In the genomic region with DNA sequence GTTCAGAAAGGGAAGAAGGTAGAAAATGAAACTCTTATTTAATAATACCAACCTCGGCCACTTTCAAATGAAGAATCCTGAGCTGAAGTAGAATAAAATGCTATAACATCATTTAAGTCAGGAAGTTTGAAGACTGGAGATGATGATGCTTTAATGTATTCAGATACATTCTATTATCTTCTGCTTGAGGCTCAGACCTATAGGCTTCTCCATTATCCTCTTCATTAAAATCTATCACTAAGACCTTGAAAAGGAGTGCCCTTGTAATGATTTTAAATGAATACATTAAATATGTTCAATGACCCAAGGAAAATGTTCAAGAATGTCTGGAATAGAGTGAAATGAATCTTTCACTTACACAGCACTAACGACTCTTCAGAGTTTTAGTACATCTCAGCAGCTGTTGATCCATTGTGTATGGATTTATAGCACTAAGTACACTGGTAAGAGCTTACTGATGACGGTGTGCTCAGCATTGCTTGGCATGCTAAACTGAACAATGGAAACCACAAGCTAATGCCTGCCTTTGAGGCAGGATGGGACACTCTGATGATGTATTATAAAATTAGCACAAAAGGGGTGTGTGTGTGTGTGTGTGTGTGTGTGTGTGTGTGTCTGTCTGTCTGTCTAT, we compare ENCODE assay signal across 23 mouse cellular contexts. TPM values are rescaled to one million over a fixed set of nuclear protein-coding genes. Genes with fewer than 3 reads are reported as not detected.
DNase-seq lines count a peak whose midpoint lies in the region; ATAC-seq and TF ChIP-seq lines count a peak whose summit lies in the region.
"Had no signal": no experiment of that assay in that cellular context is flagged by ENCODE, and none has a peak within 500 bp of the region (broad histone marks: within the 10 kb centered on the region; RNA-seq: fewer than 3 reads in every experiment).

No protein-coding gene starts in this region.

- no peak overlapping the region for H3K27ac ChIP-seq in hindbrain, embryonic 12.5 days
- H3K27ac ChIP-seq in hindbrain, postnatal 0 days: no peak overlapping the region
- H3K27ac ChIP-seq in neural tube, embryonic 13.5 days (replicated peaks): no peak overlapping the region
- H3K27ac ChIP-seq: heart, adult 2 months; heart, embryonic 15.5 days; kidney, postnatal 0 days; limb, embryonic 12.5 days; liver, embryonic 12.5 days had no signal

- no peak overlapping the region for H3K4me2 ChIP-seq in hindbrain, embryonic 12.5 days (replicated peaks)
- H3K4me2 ChIP-seq in hindbrain, postnatal 0 days (ENCODE audit: low read depth, low read length): no peak overlapping the region
- no peak overlapping the region for H3K4me2 ChIP-seq in neural tube, embryonic 13.5 days
- H3K4me2 ChIP-seq: heart, embryonic 15.5 days; limb, embryonic 12.5 days; liver, embryonic 12.5 days had no signal

- no peaks in the 10 kb centered on the region for H3K9me3 ChIP-seq in hindbrain, embryonic 12.5 days (replicated peaks)
- no peaks in the 10 kb centered on the region for H3K9me3 ChIP-seq in hindbrain, postnatal 0 days (ENCODE audit: low read length)
- H3K9me3 ChIP-seq in neural tube, embryonic 13.5 days: no peaks in the 10 kb centered on the region
- H3K9me3 ChIP-seq: heart, embryonic 15.5 days; limb, embryonic 12.5 days; liver, embryonic 12.5 days had no signal

- peak; percentile 28 for DNase-seq in embryo, embryonic 10 days (ENCODE audit: low spot score)
- no peak for DNase-seq in embryo, embryonic 9.5 days (ENCODE audit: extremely low spot score)
- no peak for DNase-seq in hindbrain, postnatal 0 days (ENCODE audit: low spot score)
- DNase-seq in Patski (ENCODE audit: low read depth, low spot score): no peak
- no peak for DNase-seq in spleen, adult 12 weeks (ENCODE audit: low spot score)
- DNase-seq in heart, postnatal 14 days: no peak
- DNase-seq: adrenal gland, postnatal 25 days; cerebellum, adult 11-12 months; cerebellum, postnatal 14 days; gastrocnemius, postnatal 14 days; heart, adult 2 months; lung, adult 2 months; right cerebral cortex, postnatal 14 days; thymus, postnatal 4 days had no signal

- intact Hi-C loops in heart, postnatal 14 days (cut with DNase I): no loop called here

- WGBS in hindbrain, embryonic 12.5 days: 50% methylated on average over 3 of the region's 3 CpGs
- 42% methylated on average over 3 of the region's 3 CpGs for WGBS in hindbrain, postnatal 0 days
- WGBS in neural tube, embryonic 13.5 days: 20% methylated on average over 3 of the region's 3 CpGs

- H3K4me1 ChIP-seq in hindbrain, embryonic 12.5 days: no peaks in the 10 kb centered on the region; the same call in 1 of the 2 replicates
- no peaks in the 10 kb centered on the region for H3K4me1 ChIP-seq in hindbrain, postnatal 0 days (ENCODE audit: insufficient read depth, low read length)
- H3K4me1 ChIP-seq in neural tube, embryonic 13.5 days (replicated peaks): 0 out of 2 replicates have a peak, but pooled peaks cover 3% of the 10 kb centered on the region
- H3K4me1 ChIP-seq: heart, embryonic 15.5 days; limb, embryonic 12.5 days; liver, embryonic 12.5 days had no signal

- CTCF ChIA-PET in Patski (lab: Charles Lee): interaction anchor here (1.1 kb wide), 1 partner anchor 16 kb away, joined by 3 read pairs; no protein-coding TSS in a partner anchor

- in situ Hi-C loops in Patski (cut with MboI; ENCODE audit: low pct_unique_long_range_greater_than_20kb): no loop called here

- TF ChIP-seq CTCF in hindbrain, postnatal 0 days (IDR thresholded peaks at IDR 0.05; ENCODE audit: low read depth): no peak
- TF ChIP-seq CTCF in Patski (IDR thresholded peaks at IDR 0.05): no peak

- peak; percentile 68 for ATAC-seq in hindbrain, embryonic 12.5 days (ENCODE audit: low FRiP score)
- ATAC-seq in hindbrain, postnatal 0 days: no peak
- ATAC-seq in Patski: peak; percentile 57
- peak; percentile 72 for ATAC-seq in neural tube, embryonic 13.5 days (ENCODE audit: low read depth)
- ATAC-seq: CD4-positive, CD25-positive, alpha-beta regulatory T cell, adult 4 months; intestine, postnatal 0 days; liver, embryonic 12.5 days had no signal

- H3K9ac ChIP-seq in hindbrain, embryonic 12.5 days: no peak overlapping the region
- H3K9ac ChIP-seq in hindbrain, postnatal 0 days (replicated peaks; ENCODE audit: low read length): no peak overlapping the region
- no peak overlapping the region for H3K9ac ChIP-seq in neural tube, embryonic 13.5 days
- H3K9ac ChIP-seq: heart, embryonic 15.5 days; limb, embryonic 12.5 days; liver, embryonic 12.5 days had no signal

- POLR2A ChIA-PET in Patski (lab: Charles Lee): no interaction called here

- H3K4me3 ChIP-seq in hindbrain, embryonic 12.5 days: no peak overlapping the region
- no peak overlapping the region for H3K4me3 ChIP-seq in hindbrain, postnatal 0 days (ENCODE audit: low read length)
- H3K4me3 ChIP-seq in neural tube, embryonic 13.5 days: no peak overlapping the region
- H3K4me3 ChIP-seq: erythroblast, embryonic 14.5 days; heart, adult 2 months; heart, embryonic 15.5 days; limb, embryonic 12.5 days; liver, embryonic 12.5 days had no signal

- no peaks in the 10 kb centered on the region for H3K36me3 ChIP-seq in hindbrain, embryonic 12.5 days
- no peaks in the 10 kb centered on the region for H3K36me3 ChIP-seq in hindbrain, postnatal 0 days (ENCODE audit: insufficient read depth, low read length)
- no peaks in the 10 kb centered on the region for H3K36me3 ChIP-seq in neural tube, embryonic 13.5 days
- H3K36me3 ChIP-seq: heart, embryonic 15.5 days; limb, embryonic 12.5 days; liver, embryonic 12.5 days had no signal

- H3K27me3 ChIP-seq in hindbrain, embryonic 12.5 days: no peaks in the 10 kb centered on the region
- no peaks in the 10 kb centered on the region for H3K27me3 ChIP-seq in hindbrain, postnatal 0 days (ENCODE audit: insufficient read depth, low read length)
- no peaks in the 10 kb centered on the region for H3K27me3 ChIP-seq in Patski
- H3K27me3 ChIP-seq in neural tube, embryonic 13.5 days: no peaks in the 10 kb centered on the region
- H3K27me3 ChIP-seq: heart, embryonic 15.5 days; limb, embryonic 12.5 days; liver, embryonic 12.5 days had no signal

RNA-seq across cellular contexts. Expression of a gene that starts 58.8 kb away (rescaled TPM):
- polyA plus RNA-seq in hindbrain, embryonic 12.5 days (2016; fragmentation: Nextera tagmentation; extraction: Ambion mirVana): 7.5 and 8.4 TPM in 2 replicates
- 4.2 and 6.9 TPM in 2 replicates for total RNA-seq in hindbrain, postnatal 0 days (2014; rRNA removed)
- 4.3 and 5.0 TPM in 2 replicates for polyA plus RNA-seq in hindbrain, postnatal 0 days (2015; fragmentation: Nextera tagmentation; extraction: Ambion mirVana)
- 8.2 TPM for polyA plus RNA-seq in Patski (2021)
- 4.6 and 5.9 TPM in 2 replicates for polyA plus RNA-seq in neural tube, embryonic 13.5 days (2015; fragmentation: Nextera tagmentation; extraction: Ambion mirVana)
- 1 to 10 TPM; 7.4 to 9.2 TPM for total RNA-seq in heart, postnatal 14 days (2021)
- polyA plus RNA-seq: erythroblast, embryonic 14.5 days had no signal
